In the genomic region with DNA sequence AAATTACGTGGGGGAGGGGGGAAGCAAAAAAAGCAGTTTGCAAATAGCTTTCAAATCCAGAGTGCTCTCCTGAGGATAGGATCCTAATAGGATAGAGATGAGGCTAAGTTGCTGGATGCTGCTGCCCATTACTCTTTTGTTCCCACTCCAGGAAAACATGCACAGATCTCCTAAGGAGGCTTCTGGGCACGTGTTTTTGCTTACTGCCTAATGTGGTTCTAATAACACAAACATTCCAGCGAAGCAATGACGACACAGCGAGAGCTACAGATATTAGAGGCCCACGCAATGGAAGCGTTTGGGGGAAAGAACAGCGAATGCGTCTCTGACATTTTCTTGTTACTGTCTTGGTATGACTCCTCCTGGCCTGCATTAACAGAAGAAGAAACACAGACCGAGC, we compare ENCODE assay signal across 15 mouse cellular contexts.
"Had no signal": no experiment of that assay in that cellular context is flagged by ENCODE, and none has a peak within 500 bp of the region (broad histone marks: within the 10 kb centered on the region; RNA-seq: fewer than 3 reads in every experiment).

No protein-coding gene starts in this region.

- DNase-seq: kidney, adult 18-20 months; kidney, postnatal 10 days; kidney, postnatal 4 days; left cerebral cortex, postnatal 4 days; lung, adult 2 months; thymus, adult 18-20 months; thymus, postnatal 14 days had no signal

- H3K4me3 ChIP-seq: layer of hippocampus, adult 2 months; megakaryocyte, embryonic 14.5 days; midbrain, embryonic 12.5 days had no signal

- H3K9ac ChIP-seq: liver, embryonic 14.5 days; midbrain, embryonic 12.5 days had no signal

- H3K36me3 ChIP-seq: midbrain, embryonic 12.5 days had no signal

- H3K9me3 ChIP-seq: midbrain, embryonic 12.5 days had no signal

- ATAC-seq: lung, postnatal 0 days; midbrain, embryonic 16.5 days had no signal

- H3K27ac ChIP-seq: layer of hippocampus, adult 2 months; liver, embryonic 14.5 days; macrophage; midbrain, embryonic 12.5 days; stomach, postnatal 0 days had no signal

- H3K4me2 ChIP-seq: midbrain, embryonic 12.5 days had no signal
